Mouse (Mus musculus) lung, postnatal 0 days (tissue): ENCODE data around the gene Akr1b7. TPM values are rescaled to one million over a fixed set of nuclear protein-coding genes. Genes with fewer than 3 reads are reported as not detected.
A peak's percentile ranks its signal among the peaks of the same experiment; 100 is the strongest.

Source experiments
- ATAC-seq: fragments of 200-750 bp; cut with Nextera tagmentation; 2 replicates; pipeline ENCODE4 v1.8.0; 2017; ENCODE audit warnings: moderate library complexity
- DNase-seq: peaks from one replicate; pipeline ENCODE4 v3.0.0-alpha.2; 2016; ENCODE audit warnings: low spot score
- H3K27ac ChIP-seq: fragments of 300-500 bp; sonication (generic); 2 replicates; pipeline ENCODE4 v1.5.1; 2014; ENCODE audit warnings: antibody characterized with exemption, mild to moderate bottlenecking, low read length, mixed read lengths
- H3K27me3 ChIP-seq: fragments of 300-500 bp; sonication (generic); replicated peaks from 2 replicates; pipeline ENCODE4 v1.6.1; 2014; ENCODE audit warnings: low read length, mixed read lengths; ENCODE audit not compliant: insufficient read depth
- H3K36me3 ChIP-seq: fragments of 300-500 bp; sonication (generic); 2 replicates; pipeline ENCODE4 v1.6.1; 2014; ENCODE audit warnings: low read length, mixed read lengths; ENCODE audit not compliant: insufficient read depth
- H3K4me1 ChIP-seq: fragments of 300-500 bp; sonication (generic); 2 replicates; pipeline ENCODE4 v1.6.1; 2014; ENCODE audit warnings: antibody characterized with exemption, low read depth, low read length, mixed read lengths; ENCODE audit not compliant: insufficient read depth
- H3K4me2 ChIP-seq: fragments of 300-500 bp; sonication (generic); replicated peaks from 2 replicates; pipeline ENCODE4 v1.6.1; 2014; ENCODE audit warnings: low read depth, mild to moderate bottlenecking, low read length, moderate library complexity, mixed read lengths
- H3K4me3 ChIP-seq: fragments of 300-500 bp; sonication (generic); 2 replicates; pipeline ENCODE4 v1.5.1; 2014; ENCODE audit warnings: low read depth, low read length
- H3K9ac ChIP-seq: fragments of 300-500 bp; sonication (generic); replicated peaks from 2 replicates; pipeline ENCODE4 v1.6.1; 2014; ENCODE audit warnings: low read depth, mild to moderate bottlenecking
- H3K9me3 ChIP-seq: fragments of 300-500 bp; sonication (generic); 2 replicates; pipeline ENCODE4 v1.6.1; 2016; ENCODE audit warnings: low read length, mixed read lengths
- CTCF ChIP-seq: IDR thresholded peaks from 2 replicates; pipeline ENCODE4 v1.5.1; 2016; ENCODE audit warnings: antibody characterized with exemption, mild to moderate bottlenecking
- EP300 ChIP-seq: IDR thresholded peaks from 2 replicates; pipeline ENCODE4 v1.6.1; 2016; ENCODE audit warnings: antibody characterized with exemption, mild to moderate bottlenecking, control low read depth
- WGBS: fragments of 180-500 bp; shearing (Covaris S2); extraction: QIAGEN DNeasy Blood & Tissue Kit; methylation state at CpG from one replicate; pipeline ENCODE4 v1.1.7; 2014; 5-methylcytosine and 5-hydroxymethylcytosine counted together
- polyA plus RNA-seq: library from polyadenylated mRNA; unstranded; fragments of >200 nt; fragmentation: Nextera tagmentation; extraction: Ambion mirVana; gene quantifications from 2 replicates; pipeline ENCODE4 v1.2.1, GENCODE M21; 2015

The Akr1b7 gene
- polyA plus RNA-seq, 1 experiment from 2014 or later = 0.20 TPM

DNA sequence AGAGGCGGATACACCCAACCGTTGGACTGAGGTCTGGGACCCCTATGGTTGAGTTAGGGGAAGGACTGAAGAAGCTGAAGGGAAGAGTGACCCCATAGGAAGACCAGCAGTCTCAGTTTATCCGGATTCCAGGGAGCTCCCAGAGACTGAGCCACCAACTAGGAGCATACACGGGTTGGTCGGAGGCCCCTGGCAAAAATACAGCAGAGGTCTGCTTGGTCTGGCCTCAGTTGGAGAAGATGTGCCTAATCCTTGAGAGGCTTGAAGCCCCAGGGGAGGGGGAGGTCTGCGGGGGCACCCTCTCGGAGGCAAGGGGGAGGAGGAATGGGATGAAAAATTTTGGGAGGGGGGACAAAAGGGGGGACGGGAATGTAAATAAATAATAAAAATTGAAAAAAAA is 28.7 kb upstream of the Akr1b7 start:
- no peak overlapping the region for H3K4me3 ChIP-seq
- no peak for DNase-seq
- no peaks in the 10 kb centered on the region for H3K9me3 ChIP-seq
- no peaks in the 10 kb centered on the region for H3K27me3 ChIP-seq
- TF ChIP-seq CTCF (no peak), EP300 (no peak)
- no peak for ATAC-seq
- no peak overlapping the region for H3K9ac ChIP-seq
- H3K4me1 ChIP-seq = no peaks in the 10 kb centered on the region
- no peaks in the 10 kb centered on the region for H3K36me3 ChIP-seq
- H3K4me2 ChIP-seq = no peak overlapping the region
- 48% methylated on average over 8 of the region's 8 CpGs for WGBS
- no peak overlapping the region for H3K27ac ChIP-seq

- Histone ChIP-seq H3K36me3 (no peaks in the 10 kb centered on the region), H3K27me3 (no peaks in the 10 kb centered on the region), H3K9me3 (no peaks in the 10 kb centered on the region), H3K9ac (peak within 1 kb of the TSS; percentile 36; the same call in 1 of the 2 replicates), H3K4me2 (peak within 1 kb of the TSS; percentile 75), H3K4me3 (peak within 1 kb of the TSS; percentile 54), H3K27ac (peak within 1 kb of the TSS; percentile 66), H3K4me1 (no peaks in the 10 kb centered on the region)
- peak; percentile 85 for ATAC-seq
- TF ChIP-seq CTCF (no peak), EP300 (peak; percentile 43; the same call in 1 of the 2 replicates)
- WGBS = under 1% methylated on average over 17 of the region's 17 CpGs
- peak; percentile 80 for DNase-seq
Measured at GRCm38 (mm10) chr6:34384110-34384661, 27.9 kb upstream of the Akr1b7 start, which contains the start of gene Akr1b10. Gene Akr1b10, plus strand, starts transcription at chr6:34384218.

GRCm38 (mm10) chr6:34384701-34385370 is 27.3 kb upstream of the Akr1b7 start:
- peak overlapping the region; percentile 66; the same call in 1 of the 2 replicates for H3K27ac ChIP-seq
- no peaks in the 10 kb centered on the region for H3K9me3 ChIP-seq
- peak overlapping the region; percentile 54 for H3K4me3 ChIP-seq
- WGBS = 4% methylated on average over 13 of the region's 13 CpGs
- H3K27me3 ChIP-seq = no peaks in the 10 kb centered on the region
- peak overlapping the region; percentile 75 for H3K4me2 ChIP-seq
- ATAC-seq (peak; percentile 76), DNase-seq (peak; percentile 35)
- no peak for TF ChIP-seq CTCF
- TF ChIP-seq EP300 = no peak
- H3K9ac ChIP-seq = peak overlapping the region; percentile 36; the same call in 1 of the 2 replicates
- no peaks in the 10 kb centered on the region for H3K4me1 ChIP-seq
- no peaks in the 10 kb centered on the region for H3K36me3 ChIP-seq

DNA sequence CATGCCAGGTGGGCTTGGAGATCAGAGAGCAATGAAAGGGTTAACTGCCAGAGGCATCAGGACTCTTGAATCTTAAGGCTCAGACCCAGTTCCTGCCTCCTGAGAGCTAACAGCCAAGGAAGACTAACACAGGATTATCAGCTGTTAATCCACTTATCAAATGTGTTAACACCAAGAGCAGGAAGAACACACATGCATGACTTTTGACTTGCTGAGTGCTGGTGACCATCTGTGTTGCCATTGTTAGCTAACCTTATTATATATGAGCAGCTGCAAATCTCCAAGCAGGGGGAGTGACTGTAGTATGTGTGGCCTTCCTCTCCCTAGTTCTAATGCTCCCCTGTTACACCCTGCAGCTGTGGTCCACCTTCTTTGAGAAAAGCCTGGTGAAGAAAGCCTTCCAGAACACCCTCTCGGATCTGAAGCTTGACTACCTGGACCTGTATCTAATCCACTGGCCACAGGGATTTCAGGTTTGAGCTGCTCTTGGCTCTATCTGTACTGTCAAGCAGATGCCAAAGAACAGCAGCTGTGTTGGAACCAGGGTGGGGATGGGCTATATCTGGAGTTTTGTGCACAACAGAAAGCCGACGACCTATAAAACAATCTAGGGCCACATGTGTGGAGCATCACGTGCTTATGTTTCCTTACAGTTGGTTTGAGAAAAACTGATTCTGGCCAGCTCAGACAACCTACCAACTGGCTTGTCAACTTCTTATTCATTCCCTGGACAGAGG is 23.5 kb upstream of the Akr1b7 start:
- DNase-seq (no peak), ATAC-seq (no peak)
- TF ChIP-seq EP300 (no peak), CTCF (no peak)
- H3K4me3 ChIP-seq = no peak overlapping the region
- H3K36me3 ChIP-seq = 0 out of 2 replicates have a peak, but pooled peaks cover 6% of the 10 kb centered on the region
- no peak overlapping the region for H3K9ac ChIP-seq
- WGBS = 85% methylated on average over 4 of the region's 4 CpGs
- H3K4me1 ChIP-seq = no peaks in the 10 kb centered on the region
- H3K4me2 ChIP-seq = no peak overlapping the region
- no peaks in the 10 kb centered on the region for H3K27me3 ChIP-seq
- H3K27ac ChIP-seq = no peak overlapping the region
- no peaks in the 10 kb centered on the region for H3K9me3 ChIP-seq

GRCm38 (mm10) chr6:34395897-34396296 is 16.2 kb upstream of the Akr1b7 start:
- Histone ChIP-seq H3K9me3 (no peaks in the 10 kb centered on the region), H3K27me3 (no peaks in the 10 kb centered on the region), H3K36me3 (0 out of 2 replicates have a peak, but pooled peaks cover 2% of the 10 kb centered on the region), H3K4me1 (no peaks in the 10 kb centered on the region), H3K27ac (no peak overlapping the region), H3K4me3 (no peak overlapping the region), H3K9ac (no peak overlapping the region), H3K4me2 (no peak overlapping the region)
- WGBS = 66% methylated on average over 5 of the region's 5 CpGs
- DNase-seq = no peak
- ATAC-seq = no peak
- TF ChIP-seq EP300 (no peak), CTCF (no peak)

GRCm38 (mm10) chr6:34398431-34398830 is 13.7 kb upstream of the Akr1b7 start:
- no peaks in the 10 kb centered on the region for H3K9me3 ChIP-seq
- no peak for DNase-seq
- ATAC-seq = no peak
- no peak overlapping the region for H3K4me3 ChIP-seq
- H3K27me3 ChIP-seq = no peaks in the 10 kb centered on the region
- no peaks in the 10 kb centered on the region for H3K4me1 ChIP-seq
- no peaks in the 10 kb centered on the region for H3K36me3 ChIP-seq
- TF ChIP-seq EP300 (no peak), CTCF (no peak)
- no peak overlapping the region for H3K4me2 ChIP-seq
- H3K9ac ChIP-seq = no peak overlapping the region
- 77% methylated on average over 6 of the region's 6 CpGs for WGBS
- H3K27ac ChIP-seq = no peak overlapping the region
